Mouse (Mus musculus) limb, embryonic 10.5 days (tissue): ENCODE results near the gene Gpr75. TPM values are rescaled to one million over a fixed set of nuclear protein-coding genes. Genes with fewer than 3 reads are reported as not detected.

Experiments
- polyA plus RNA-seq: library from polyadenylated mRNA; unstranded; fragments of >200 nt; fragmentation: Nextera tagmentation; extraction: Ambion mirVana; gene quantifications from 2 replicates; pipeline ENCODE4 v1.2.1, GENCODE M21; 2016

The Gpr75 gene
- polyA plus RNA-seq, 1 experiment from 2014 or later, result 0.48 TPM

Other genes with a start within 250 kb of the Gpr75 start
- gene Acyp2, start 235.8 kb upstream of the Gpr75 start, polyA plus RNA-seq, result 3.6 and 4.9 TPM in 2 replicates
- 25.2 and 31.5 TPM in 2 replicates for gene Psme4, start 113.6 kb upstream of the Gpr75 start, polyA plus RNA-seq
- 26.3 and 31.1 TPM in 2 replicates for gene Asb3, start 58 bp downstream of the Gpr75 start, polyA plus RNA-seq
- gene Erlec1, start 69.0 kb downstream of the Gpr75 start, polyA plus RNA-seq, result 7.0 and 7.3 TPM in 2 replicates
- gene Chac2, start 101.0 kb downstream of the Gpr75 start, polyA plus RNA-seq, result 8.9 and 9.2 TPM in 2 replicates